Mouse (Mus musculus) MEL (cell line): ENCODE measurements around the gene Atxn7l3. TPM values are rescaled to one million over a fixed set of nuclear protein-coding genes. Genes with fewer than 3 reads are reported as not detected.

Experiments
- DNase-seq: peaks from one replicate; pipeline ENCODE4 v3.0.0; 2011; ENCODE audit warnings: low read depth, low spot score
- H3K27ac ChIP-seq: 2 replicates; pipeline ENCODE4 v1.5.1; 2012; ENCODE audit warnings: low read depth, mild to moderate bottlenecking, control low read depth, low read length, moderate library complexity; ENCODE audit not compliant: control insufficient read depth
- H3K27me3 ChIP-seq, 2 experiments: fragments of 150-350 bp in 1 of 2; sonication (generic) in 1 of 2; 2 replicates each; pipeline ENCODE4 v1.6.1; 2012; ENCODE audit warnings: low read length in 2 of 2, mild to moderate bottlenecking in 2 of 2, improper control_type of control experiment in 1 of 2, moderate library complexity in 1 of 2; ENCODE audit not compliant: insufficient read depth in 2 of 2, control insufficient read depth in 1 of 2
- H3K36me3 ChIP-seq, 2 experiments: 2 replicates each; pipeline ENCODE4 v1.6.1; 2012 to 2014; ENCODE audit warnings: low read length in 2 of 2, improper control_type of control experiment in 1 of 2, inconsistent platforms in 1 of 2, mild to moderate bottlenecking in 1 of 2; ENCODE audit not compliant: insufficient read depth in 2 of 2, control insufficient read depth in 1 of 2
- H3K4me1 ChIP-seq, 2 experiments: fragments of 150-350 bp in 1 of 2; sonication (generic) in 1 of 2; 2 replicates each; pipeline ENCODE4 v1.6.1; 2012; ENCODE audit warnings: low read length in 2 of 2, improper control_type of control experiment in 1 of 2, mild to moderate bottlenecking in 1 of 2; ENCODE audit not compliant: insufficient read depth in 2 of 2, control insufficient read depth in 1 of 2
- H3K4me3 ChIP-seq, 2 experiments: fragments of 150-350 bp in 1 of 2; sonication (generic) in 1 of 2; 2 replicates each; pipeline ENCODE4 v1.5.1; 2012; ENCODE audit warnings: low read depth in 2 of 2, low read length in 2 of 2, mild to moderate bottlenecking in 2 of 2, moderate library complexity in 2 of 2, control low read depth in 1 of 2, improper control_type of control experiment in 1 of 2; ENCODE audit not compliant: control insufficient read depth in 1 of 2, insufficient read depth in 1 of 2
- H3K79me2 ChIP-seq: 2 replicates; pipeline ENCODE4 v1.6.1; 2012; ENCODE audit warnings: mild to moderate bottlenecking, low read length, moderate library complexity; ENCODE audit not compliant: control insufficient read depth, poor library complexity, insufficient read depth
- H3K9ac ChIP-seq: 2 replicates; pipeline ENCODE4 v1.6.1; 2012; ENCODE audit warnings: low read depth, mild to moderate bottlenecking, control low read depth, low read length, moderate library complexity; ENCODE audit not compliant: control insufficient read depth, poor library complexity, severe bottlenecking
- H3K9me3 ChIP-seq: fragments of 150-350 bp; sonication (generic); replicated peaks from 2 replicates; pipeline ENCODE4 v1.6.1; 2012; ENCODE audit warnings: mild to moderate bottlenecking, low read length, improper control_type of control experiment, moderate library complexity; ENCODE audit not compliant: insufficient read depth
- E2F4 ChIP-seq: IDR thresholded peaks from 2 replicates; pipeline ENCODE4 v1.6.1; 2011; ENCODE audit warnings: low read depth, low read length, improper control_type of control experiment, borderline replicate concordance
- GABPA ChIP-seq: IDR thresholded peaks from 2 replicates; pipeline ENCODE4 v1.6.1; 2012; ENCODE audit warnings: low read depth, mild to moderate bottlenecking, inconsistent platforms, low read length, improper control_type of control experiment, moderate library complexity
- GATA1 ChIP-seq: IDR thresholded peaks from 2 replicates; pipeline ENCODE4 v1.6.1; 2011; ENCODE audit warnings: low read depth, low read length, improper control_type of control experiment
- HCFC1 ChIP-seq: IDR thresholded peaks from 2 replicates; pipeline ENCODE4 v1.6.1; 2012; ENCODE audit warnings: low read depth, mild to moderate bottlenecking, inconsistent platforms, low read length, improper control_type of control experiment, moderate library complexity
- KAT2A ChIP-seq: conservative IDR thresholded peaks from 2 replicates; pipeline ENCODE4 v1.6.1; 2012; ENCODE audit warnings: low read depth, low read length, improper control_type of control experiment, inconsistent platforms
- MAX ChIP-seq: IDR thresholded peaks from 2 replicates; pipeline ENCODE4 v1.6.1; 2011; ENCODE audit warnings: low read length, improper control_type of control experiment
- MXI1 ChIP-seq: IDR thresholded peaks from 2 replicates; pipeline ENCODE4 v1.6.1; 2011; ENCODE audit warnings: mild to moderate bottlenecking, low read depth, low read length, improper control_type of control experiment
- MYB ChIP-seq: IDR thresholded peaks from 2 replicates; pipeline ENCODE4 v1.6.1; 2011; ENCODE audit warnings: mild to moderate bottlenecking, low read depth, low read length, improper control_type of control experiment
- NELFE ChIP-seq: IDR thresholded peaks from 2 replicates; pipeline ENCODE4 v1.6.1; 2011; ENCODE audit warnings: low read depth, low read length, improper control_type of control experiment
- POLR2A ChIP-seq, 2 experiments: IDR thresholded peaks; 2 replicates each; pipeline ENCODE4 v1.6.1; 2011 to 2012; ENCODE audit warnings: low read length in 2 of 2, mild to moderate bottlenecking in 2 of 2, control low read depth in 1 of 2, improper control_type of control experiment in 1 of 2, low read depth in 1 of 2, moderate library complexity in 1 of 2; ENCODE audit not compliant: control insufficient read depth in 1 of 2, insufficient read depth in 1 of 2, poor library complexity in 1 of 2
- RCOR1 ChIP-seq: IDR thresholded peaks from 2 replicates; pipeline ENCODE4 v1.6.1; 2012; ENCODE audit warnings: low read depth, mild to moderate bottlenecking, inconsistent platforms, low read length, improper control_type of control experiment
- SIN3A ChIP-seq: IDR thresholded peaks from 2 replicates; pipeline ENCODE4 v1.6.1; 2012; ENCODE audit warnings: low read length, improper control_type of control experiment, inconsistent platforms
- TCF12 ChIP-seq: IDR thresholded peaks from 2 replicates; pipeline ENCODE4 v1.6.1; 2014; ENCODE audit warnings: low read depth, mild to moderate bottlenecking, inconsistent platforms, low read length, improper control_type of control experiment, moderate library complexity
- USF1 ChIP-seq: IDR thresholded peaks from 2 replicates; pipeline ENCODE4 v1.6.1; 2014; ENCODE audit warnings: low read depth, mild to moderate bottlenecking, inconsistent platforms, low read length, improper control_type of control experiment, moderate library complexity
- ZKSCAN1 ChIP-seq: IDR thresholded peaks from 2 replicates; pipeline ENCODE4 v1.6.1; 2012; ENCODE audit warnings: low read depth, mild to moderate bottlenecking, inconsistent platforms, low read length, improper control_type of control experiment, moderate library complexity
- polyA plus RNA-seq, 2 experiments: library from polyadenylated mRNA; stranded (reverse) in 1 of 2; unstranded in 1 of 2; fragments of >175 nt in 1 of 2; fragments of >200 nt in 1 of 2; gene quantifications; 2 replicates each; pipeline versions ENCODE4 v1.2.1 to v1.2.4; 2012; ENCODE audit warnings: low replicate concordance in 2 of 2, low read depth in 1 of 2; ENCODE audit not compliant: insufficient read length in 2 of 2, insufficient read depth in 1 of 2, missing spikeins in 1 of 2
- total RNA-seq: library from RNA; depleted of rRNA; stranded (reverse); fragments of 300-350 nt; gene quantifications from 2 replicates; pipeline ENCODE4 v1.2.3, GENCODE M21; 2012

Gene Atxn7l3
- total and polyA plus RNA-seq, 3 experiments = 39.4 to 53.0 (median 46.7) TPM

DNA sequence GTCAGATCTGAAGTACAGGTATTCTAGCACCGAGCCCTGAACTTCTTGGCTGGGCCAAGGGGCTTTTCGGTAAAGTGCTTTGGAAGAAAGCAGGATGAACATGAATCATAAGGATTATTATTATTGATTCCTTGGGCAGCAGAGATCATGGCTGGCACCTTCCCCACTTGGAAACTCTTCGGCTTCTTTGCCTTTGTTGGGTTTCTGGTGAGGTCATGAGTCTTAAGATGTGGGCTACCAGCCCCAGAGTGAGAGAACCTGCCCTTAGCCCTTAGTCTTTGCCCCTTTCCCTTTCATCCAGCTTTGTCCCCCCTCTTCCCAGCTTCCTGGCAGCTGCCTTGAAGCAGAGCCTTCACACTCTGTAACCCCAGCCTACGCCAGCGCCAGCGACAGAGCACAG lies 25.5 kb upstream of the Atxn7l3 start:
- Histone ChIP-seq H3K9ac (no peak overlapping the region), H3K79me2 (peaks cover 31% of the 10 kb centered on the region), H3K4me1 (peaks cover 0 to 6% of the 10 kb centered on the region in 2 experiments; a peak in 2 of 4 replicates), H3K4me3 (no peak overlapping the region), H3K36me3 (peaks cover 0 to 3% of the 10 kb centered on the region in 2 experiments; a peak in 1 of 4 replicates), H3K27ac (no peak overlapping the region), H3K27me3 (peaks cover 10 to 12% of the 10 kb centered on the region in 2 experiments), H3K9me3 (no peaks in the 10 kb centered on the region)
- no peak for DNase-seq
- TF ChIP-seq KAT2A (no peak), MAX (no peak), MYB (no peak), MXI1 (no peak), RCOR1 (no peak), GATA1 (no peak), SIN3A (no peak), E2F4 (no peak), USF1 (no peak), NELFE (no peak), POLR2A (IDR thresholded peaks at IDR 0.05; ENCODE audit: control insufficient read depth in 1 of 2, insufficient read depth in 1 of 2, low read depth in 1 of 2, low read length in 2 of 2, poor library complexity in 1 of 2) (no peak), GABPA (no peak)

DNA sequence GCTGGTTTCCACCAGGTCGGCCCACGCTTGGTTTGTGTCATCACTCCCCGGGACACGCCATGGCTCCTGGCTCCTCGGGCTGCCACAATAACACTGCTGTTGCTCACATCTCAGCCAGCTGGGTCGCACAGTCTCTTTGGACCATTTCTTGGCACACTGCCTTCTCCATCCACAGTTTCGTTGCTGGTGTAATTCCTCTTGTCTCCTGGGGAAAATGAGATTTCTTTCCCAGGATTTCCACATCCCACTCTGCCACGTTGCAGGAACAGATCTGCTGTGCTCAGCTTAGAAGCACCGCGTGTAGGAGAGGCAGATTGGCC lies 24.2 kb upstream of the Atxn7l3 start:
- Histone ChIP-seq H3K36me3 (peaks cover 0 to 7% of the 10 kb centered on the region in 2 experiments; a peak in 2 of 4 replicates), H3K9me3 (no peaks in the 10 kb centered on the region), H3K79me2 (peaks cover 42% of the 10 kb centered on the region), H3K27me3 (peaks cover 3 to 5% of the 10 kb centered on the region in 2 experiments; a peak in 2 of 4 replicates), H3K4me1 (peaks cover 0 to 8% of the 10 kb centered on the region in 2 experiments; a peak in 2 of 4 replicates), H3K27ac (peak overlapping the region; percentile 8; the same call in 1 of the 2 replicates), H3K9ac (peak overlapping the region; percentile 100), H3K4me3 (peak overlapping the region; percentile 91 to 98; a peak in 3 of 4 replicates)
- TF ChIP-seq TCF12 = 0 out of 2 replicates have a peak, but pooled peaks have one; percentile 15
- TF ChIP-seq MXI1 = no peak
- 0 out of 2 replicates have a peak, but pooled peaks have one; percentile 2 for TF ChIP-seq ZKSCAN1
- TF ChIP-seq HCFC1 = no peak
- no peak for DNase-seq
